In the genomic region with DNA sequence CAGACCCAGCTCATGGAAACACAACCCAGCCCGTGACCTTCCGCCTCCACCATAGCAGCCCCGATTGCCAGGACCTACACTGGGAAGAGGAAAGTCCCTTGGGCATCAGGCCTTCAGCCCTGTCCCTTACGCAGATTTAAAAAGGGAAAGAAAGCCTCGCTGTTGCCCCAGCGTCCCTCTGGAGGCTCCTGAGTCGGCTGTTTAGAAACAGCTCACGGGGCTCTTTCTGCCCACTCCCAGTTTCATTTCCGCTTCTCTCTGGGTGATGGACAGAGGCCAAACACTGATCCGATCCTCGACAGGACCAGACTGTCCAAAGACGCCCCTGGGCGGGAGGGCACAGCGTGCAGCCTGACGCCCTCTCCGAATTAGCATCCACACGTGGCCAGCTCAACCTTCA, we compare ENCODE assay signal across 16 mouse cellular contexts.
A peak's percentile ranks its signal among the peaks of the same experiment; 100 is the strongest.
DNase-seq lines count a peak whose midpoint lies in the region; ATAC-seq and TF ChIP-seq lines count a peak whose summit lies in the region.
"Had no signal": no experiment of that assay in that cellular context is flagged by ENCODE, and none has a peak within 500 bp of the region (broad histone marks: within the 10 kb centered on the region; RNA-seq: fewer than 3 reads in every experiment).

No protein-coding gene starts in this region.

- DNase-seq in adrenal gland, postnatal 10 days = peak; percentile 13
- no peak for DNase-seq in adrenal gland, adult 18-20 months (ENCODE audit: low spot score in 2 of 2)
- peak; percentile 45 for DNase-seq in layer of hippocampus, adult 11-12 months (ENCODE audit: low spot score)
- DNase-seq in layer of hippocampus, adult 9-10 months (ENCODE audit: low spot score) = no peak
- peak; percentile 22 for DNase-seq in spleen, postnatal 36 days (ENCODE audit: low spot score in 2 of 2)
- DNase-seq in spleen, postnatal 14 days (ENCODE audit: low spot score in 2 of 2) = no peak
- no peak for DNase-seq in cerebellum, adult 2 months
- DNase-seq: adrenal gland, postnatal 25 days; cerebellum, adult 11-12 months; kidney, adult 8-10 months; layer of hippocampus, postnatal 36 days had no signal

- 28% methylated on average over 17 of the region's 17 CpGs for WGBS in cerebellum, adult 2 months
- 87% methylated on average over 17 of the region's 17 CpGs for WGBS in intestine, embryonic 15.5 days

- H3K27ac ChIP-seq in cerebellum, adult 2 months (ENCODE audit: insufficient read depth, low read length) = no peak overlapping the region
- no peak overlapping the region for H3K27ac ChIP-seq in intestine, embryonic 15.5 days
- H3K27ac ChIP-seq: heart, embryonic 13.5 days; hindbrain, embryonic 14.5 days; limb, embryonic 12.5 days; lung, embryonic 15.5 days had no signal

- peaks cover 30% of the 10 kb centered on the region for H3K4me1 ChIP-seq in cerebellum, adult 2 months (ENCODE audit: control insufficient read depth, insufficient read depth, low read length)
- no peaks in the 10 kb centered on the region for H3K4me1 ChIP-seq in intestine, embryonic 15.5 days (replicated peaks)
- H3K4me1 ChIP-seq: heart, embryonic 13.5 days; limb, embryonic 12.5 days; lung, embryonic 15.5 days had no signal

- no peak for ATAC-seq in intestine, embryonic 15.5 days

- H3K9me3 ChIP-seq in intestine, embryonic 15.5 days = no peaks in the 10 kb centered on the region
- H3K9me3 ChIP-seq: heart, embryonic 13.5 days; limb, embryonic 12.5 days; lung, embryonic 15.5 days had no signal

- H3K4me3 ChIP-seq in cerebellum, adult 2 months (replicated peaks; ENCODE audit: insufficient read depth, low read depth, low read length) = no peak overlapping the region
- no peak overlapping the region for H3K4me3 ChIP-seq in intestine, embryonic 15.5 days (replicated peaks)
- H3K4me3 ChIP-seq: heart, embryonic 13.5 days; limb, embryonic 12.5 days; lung, embryonic 15.5 days had no signal

- H3K36me3 ChIP-seq in intestine, embryonic 15.5 days = peaks cover 40% of the 10 kb centered on the region

- no peak for TF ChIP-seq CTCF in cerebellum, adult 2 months (IDR thresholded peaks at IDR 0.05; ENCODE audit: borderline replicate concordance, insufficient read depth, low read depth, low read length)

- no peak overlapping the region for H3K4me2 ChIP-seq in intestine, embryonic 15.5 days (replicated peaks)
- H3K4me2 ChIP-seq: heart, embryonic 13.5 days; hindbrain, embryonic 14.5 days; limb, embryonic 12.5 days; lung, embryonic 15.5 days had no signal

- no peak overlapping the region for H3K9ac ChIP-seq in intestine, embryonic 15.5 days
- H3K9ac ChIP-seq: heart, embryonic 13.5 days; hindbrain, embryonic 14.5 days; limb, embryonic 12.5 days; lung, embryonic 15.5 days had no signal

- H3K27me3 ChIP-seq in cerebellum, adult 2 months (ENCODE audit: control insufficient read depth, insufficient read depth, low read length) = no peaks in the 10 kb centered on the region
- H3K27me3 ChIP-seq in intestine, embryonic 15.5 days (replicated peaks) = no peaks in the 10 kb centered on the region
- H3K27me3 ChIP-seq: heart, embryonic 13.5 days; limb, embryonic 12.5 days; lung, embryonic 15.5 days had no signal

- TF ChIP-seq POLR2A in cerebellum, adult 2 months (IDR thresholded peaks at IDR 0.05; ENCODE audit: borderline replicate concordance, insufficient read depth, low read length) = no peak

Comparison
In these comparisons a context has a peak if more than half of its experiments do, and no peak if none do; other contexts are left out.
1. DNase-seq: peak in adrenal gland, postnatal 10 days (single experiment), layer of hippocampus, adult 11-12 months (single experiment) and spleen, postnatal 36 days (2 of 2); none in adrenal gland, adult 18-20 months (0 of 2), layer of hippocampus, adult 9-10 months (single experiment), spleen, postnatal 14 days (0 of 2) and cerebellum, adult 2 months (0 of 2).